Mouse (Mus musculus) adrenal gland, postnatal 36 days (tissue): ENCODE results near the gene Sfxn4. TPM values are rescaled to one million over a fixed set of nuclear protein-coding genes. Genes with fewer than 3 reads are reported as not detected.

Source experiments
- total RNA-seq, 2 experiments: library from RNA; stranded (reverse); gene quantifications; 2 replicates each; pipeline ENCODE4 v1.2.3; 2021

The Sfxn4 gene
- total RNA-seq, 2 experiments from 2014 or later: 5.2 to 5.4 TPM

Other genes with a start within 250 kb of the Sfxn4 start
- gene Nanos1, start 105.5 kb downstream of the Sfxn4 start, total RNA-seq: 1 to 10 TPM in 1 of 2 experiments, under 1 TPM in 1; 0.92 to 1.4 TPM
- 100 to 1,000 TPM; 161 to 191 TPM for gene Eif3a, start 70.8 kb downstream of the Sfxn4 start, total RNA-seq
- gene Fam45a, start 49.9 kb downstream of the Sfxn4 start, total RNA-seq: 10 to 100 TPM; 40.1 to 42.9 TPM
- gene Prdx3, start 13.1 kb upstream of the Sfxn4 start, total RNA-seq: 100 to 1,000 TPM; 854 to 863 TPM
- 10 to 100 TPM; 18.8 to 39.9 TPM for gene Grk5, start 28.3 kb upstream of the Sfxn4 start, total RNA-seq